Mouse (Mus musculus): ENCODE measurements at regions not wholly inside any gene's neighbourhood (a gene's known extent, or its start where the extent isn't known, plus 50 kb on each side); places are given as distances from the start of the nearest gene placed in this dataset.

- Histone ChIP-seq H3K27me3 (replicated peaks) (peaks cover 51% of the 10 kb centered on the region), H3K4me3 (no peak overlapping the region), H3K36me3 (no peaks in the 10 kb centered on the region), H3K9ac (no peak overlapping the region), H3K4me2 (no peak overlapping the region), H3K9me3 (replicated peaks) (peaks cover 6% of the 10 kb centered on the region; the same call in 1 of the 2 replicates), H3K4me1 (replicated peaks) (no peaks in the 10 kb centered on the region), H3K27ac (ENCODE audit: poor library complexity, severe bottlenecking) (no peak overlapping the region)
- ATAC-seq (ENCODE audit: insufficient number of reproducible peaks, low FRiP score), result no peak
- WGBS, result 85% methylated on average over 5 of the region's 5 CpGs
Observed at GRCm38 (mm10) chr9:61021810-61022209, 227.5 kb downstream of the Uaca start.

DNA sequence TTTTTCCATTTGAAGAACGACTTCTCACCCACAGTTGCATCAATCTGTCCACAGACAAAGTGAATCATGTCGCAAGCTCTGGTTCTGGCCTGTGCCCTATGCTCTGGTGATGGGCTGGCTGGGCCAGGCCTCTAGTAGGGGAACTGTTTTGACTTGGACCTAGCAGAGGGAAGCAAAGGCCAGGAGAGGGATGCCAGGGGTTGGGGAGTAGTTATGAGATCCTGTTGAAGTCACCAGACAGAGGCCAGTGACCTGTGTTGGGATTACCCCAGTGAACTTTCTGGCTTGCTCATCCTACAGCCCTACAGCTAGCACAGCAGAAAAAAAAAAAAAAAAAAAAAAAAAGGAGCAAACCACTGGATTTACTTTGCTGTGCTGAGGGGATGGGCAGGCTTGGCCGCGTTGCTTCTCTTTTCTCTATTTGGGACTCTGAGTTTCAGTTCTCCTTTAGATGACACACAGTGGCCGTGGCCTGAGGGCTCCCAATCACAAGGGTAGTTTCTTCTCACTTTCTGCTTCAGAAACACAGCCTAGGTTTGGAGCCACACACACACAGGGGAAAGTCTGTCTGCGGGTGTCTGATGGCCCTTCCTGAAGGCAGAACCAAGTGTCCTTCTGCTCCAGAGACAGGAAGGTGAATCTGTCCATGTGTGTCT, 228.2 kb downstream of the Uaca start:
- ATAC-seq (ENCODE audit: insufficient number of reproducible peaks, low FRiP score), result no peak
- H3K36me3 ChIP-seq, result no peaks in the 10 kb centered on the region
- H3K27me3 ChIP-seq (replicated peaks), result peaks cover 56% of the 10 kb centered on the region
- 83% methylated on average over 6 of the region's 6 CpGs for WGBS
- H3K9me3 ChIP-seq (replicated peaks), result peaks cover 6% of the 10 kb centered on the region; the same call in 1 of the 2 replicates
- H3K9ac ChIP-seq, result no peak overlapping the region
- no peaks in the 10 kb centered on the region for H3K4me1 ChIP-seq (replicated peaks)
- no peak overlapping the region for H3K4me3 ChIP-seq
- no peak overlapping the region for H3K4me2 ChIP-seq
- no peak overlapping the region for H3K27ac ChIP-seq (ENCODE audit: poor library complexity, severe bottlenecking)

DNA sequence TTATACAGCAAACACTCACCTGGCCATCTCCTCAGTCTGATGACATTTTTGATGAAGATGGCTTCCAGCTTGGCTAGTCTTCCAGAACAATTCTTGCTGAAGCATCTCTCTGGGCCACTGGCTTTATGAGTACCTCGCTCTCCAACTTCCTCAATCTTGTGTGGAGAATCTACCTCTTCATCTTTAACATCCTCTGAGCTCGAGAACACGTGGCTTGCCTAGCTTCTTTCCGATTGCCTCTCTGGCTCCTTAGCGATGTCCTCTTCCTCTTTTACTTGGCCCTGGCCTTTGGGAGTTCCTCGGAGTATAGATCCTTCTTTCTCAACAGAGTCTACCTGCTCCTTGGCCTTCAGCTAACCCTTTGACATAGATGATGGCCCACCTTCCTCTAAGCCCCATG, 231.0 kb downstream of the Uaca start:
- ATAC-seq (ENCODE audit: insufficient number of reproducible peaks, low FRiP score), result no peak
- 78% methylated on average over 6 of the region's 6 CpGs for WGBS
- Histone ChIP-seq H3K9me3 (replicated peaks) (peaks cover 6% of the 10 kb centered on the region; the same call in 1 of the 2 replicates), H3K4me1 (replicated peaks) (no peaks in the 10 kb centered on the region), H3K4me3 (no peak overlapping the region), H3K27me3 (replicated peaks) (peaks cover 60% of the 10 kb centered on the region), H3K27ac (ENCODE audit: poor library complexity, severe bottlenecking) (no peak overlapping the region), H3K9ac (no peak overlapping the region), H3K36me3 (no peaks in the 10 kb centered on the region), H3K4me2 (no peak overlapping the region)

DNA sequence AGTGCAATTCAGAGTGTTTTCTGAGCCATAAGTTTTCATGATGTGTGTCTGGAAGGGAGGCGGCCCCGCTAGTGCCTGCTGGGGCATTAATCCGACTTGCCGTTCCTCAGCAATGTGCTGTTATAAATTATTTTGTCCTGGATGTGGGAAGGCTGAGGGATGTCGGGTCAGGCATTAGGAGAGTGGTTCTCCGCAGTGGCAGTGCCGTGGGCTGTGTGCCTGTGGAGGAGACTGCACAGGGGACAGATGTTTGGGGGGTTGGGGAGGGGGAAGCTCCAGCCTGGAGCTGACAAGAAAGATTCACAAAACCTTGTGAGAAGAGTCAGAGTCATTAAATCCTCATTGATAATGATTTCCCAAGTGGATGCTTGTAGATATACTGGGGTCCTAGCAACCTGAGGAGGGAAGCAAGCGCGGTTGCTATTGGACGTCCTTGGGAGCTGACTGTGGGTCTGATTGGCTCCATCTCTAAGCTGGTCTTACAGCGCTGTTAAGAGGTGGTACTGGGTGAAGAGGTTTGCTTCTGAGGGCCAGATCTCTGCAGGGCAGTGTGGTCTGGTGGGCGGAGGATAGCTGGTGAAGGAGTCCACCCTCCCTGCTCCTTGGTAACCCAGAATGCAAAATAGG, 234.5 kb downstream of the Uaca start:
- Histone ChIP-seq H3K4me3 (no peak overlapping the region), H3K4me1 (replicated peaks) (no peaks in the 10 kb centered on the region), H3K4me2 (no peak overlapping the region), H3K36me3 (no peaks in the 10 kb centered on the region), H3K27ac (ENCODE audit: poor library complexity, severe bottlenecking) (no peak overlapping the region), H3K27me3 (replicated peaks) (peaks cover 59% of the 10 kb centered on the region), H3K9ac (no peak overlapping the region), H3K9me3 (replicated peaks) (no peaks in the 10 kb centered on the region)
- no peak for ATAC-seq (ENCODE audit: insufficient number of reproducible peaks, low FRiP score)
- WGBS, result 72% methylated on average over 12 of the region's 12 CpGs

GRCm38 (mm10) chr9:61031699-61032447, 237.5 kb downstream of the Uaca start:
- Histone ChIP-seq H3K4me1 (replicated peaks) (no peaks in the 10 kb centered on the region), H3K9ac (no peak overlapping the region), H3K4me3 (no peak overlapping the region), H3K4me2 (no peak overlapping the region), H3K36me3 (no peaks in the 10 kb centered on the region), H3K9me3 (replicated peaks) (no peaks in the 10 kb centered on the region), H3K27me3 (replicated peaks) (peaks cover 53% of the 10 kb centered on the region), H3K27ac (ENCODE audit: poor library complexity, severe bottlenecking) (no peak overlapping the region)
- WGBS, result 64% methylated on average over 26 of the region's 26 CpGs
- ATAC-seq (ENCODE audit: insufficient number of reproducible peaks, low FRiP score), result no peak

- no peak for ATAC-seq (ENCODE audit: insufficient number of reproducible peaks, low FRiP score)
- WGBS, result 70% methylated on average over 23 of the region's 23 CpGs
- no peak overlapping the region for H3K9ac ChIP-seq
- no peak overlapping the region for H3K4me3 ChIP-seq
- H3K27me3 ChIP-seq (replicated peaks), result peaks cover 56% of the 10 kb centered on the region
- H3K4me1 ChIP-seq (replicated peaks), result no peaks in the 10 kb centered on the region
- no peaks in the 10 kb centered on the region for H3K9me3 ChIP-seq (replicated peaks)
- H3K4me2 ChIP-seq, result no peak overlapping the region
- H3K36me3 ChIP-seq, result no peaks in the 10 kb centered on the region
- no peak overlapping the region for H3K27ac ChIP-seq (ENCODE audit: poor library complexity, severe bottlenecking)
Observed at GRCm38 (mm10) chr9:61032448-61033433, 238.4 kb downstream of the Uaca start.

DNA sequence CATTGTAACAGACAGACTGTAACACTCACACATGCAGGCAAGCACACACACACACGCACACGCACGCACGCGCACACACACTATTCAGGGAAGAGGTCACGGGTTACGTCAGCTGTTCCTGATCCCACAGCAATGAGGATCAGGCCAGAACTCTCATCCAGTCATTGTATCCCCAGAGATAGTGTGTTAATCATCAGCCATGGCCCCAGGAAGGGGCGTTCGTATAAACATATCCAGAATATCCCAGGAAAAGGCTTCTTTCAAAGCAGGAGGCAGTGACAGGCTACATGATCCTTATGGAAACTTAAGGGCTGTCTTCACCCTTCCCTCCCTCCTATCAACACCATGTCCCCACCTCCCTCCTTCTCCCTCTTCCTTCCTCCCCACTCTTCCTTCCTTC, 239.3 kb downstream of the Uaca start:
- Histone ChIP-seq H3K9me3 (replicated peaks) (no peaks in the 10 kb centered on the region), H3K9ac (no peak overlapping the region), H3K36me3 (no peaks in the 10 kb centered on the region), H3K4me1 (replicated peaks) (no peaks in the 10 kb centered on the region), H3K4me2 (no peak overlapping the region), H3K4me3 (no peak overlapping the region), H3K27ac (ENCODE audit: poor library complexity, severe bottlenecking) (no peak overlapping the region), H3K27me3 (replicated peaks) (peaks cover 61% of the 10 kb centered on the region)
- no peak for ATAC-seq (ENCODE audit: insufficient number of reproducible peaks, low FRiP score)
- 63% methylated on average over 9 of the region's 9 CpGs for WGBS

GRCm38 (mm10) chr9:61042063-61042462, 247.7 kb downstream of the Uaca start:
- Histone ChIP-seq H3K27ac (ENCODE audit: poor library complexity, severe bottlenecking) (no peak overlapping the region), H3K27me3 (replicated peaks) (peaks cover 56% of the 10 kb centered on the region), H3K4me2 (no peak overlapping the region), H3K9ac (no peak overlapping the region), H3K4me3 (no peak overlapping the region), H3K9me3 (replicated peaks) (no peaks in the 10 kb centered on the region; the same call in 1 of the 2 replicates), H3K36me3 (no peaks in the 10 kb centered on the region), H3K4me1 (replicated peaks) (no peaks in the 10 kb centered on the region)
- ATAC-seq (ENCODE audit: insufficient number of reproducible peaks, low FRiP score), result no peak
- WGBS, result 63% methylated on average over 2 of the region's 2 CpGs

DNA sequence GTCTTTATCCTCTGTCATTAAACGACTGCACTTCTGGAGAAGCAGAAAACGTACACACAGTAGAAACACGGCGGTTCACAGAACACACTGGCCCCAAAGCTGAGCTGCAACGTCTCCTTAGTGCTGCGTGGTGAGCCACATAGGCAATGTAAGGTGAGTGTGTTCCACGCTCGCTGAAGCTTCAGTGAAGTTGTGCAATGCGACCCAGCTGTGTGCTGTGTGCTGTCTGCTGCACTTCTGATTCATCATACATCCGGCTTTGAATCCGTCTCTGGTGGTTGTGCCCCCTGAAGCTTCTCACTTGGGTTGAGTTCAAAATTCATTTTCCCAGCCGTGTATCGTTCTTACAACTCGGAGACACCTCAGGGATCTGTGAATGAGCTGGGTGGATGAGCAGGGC, 250.6 kb downstream of the Uaca start:
- no peak for ATAC-seq (ENCODE audit: insufficient number of reproducible peaks, low FRiP score)
- WGBS, result 85% methylated on average over 14 of the region's 14 CpGs
- H3K9ac ChIP-seq, result no peak overlapping the region
- H3K27ac ChIP-seq (ENCODE audit: poor library complexity, severe bottlenecking), result no peak overlapping the region
- H3K4me1 ChIP-seq (replicated peaks), result no peaks in the 10 kb centered on the region; the same call in 1 of the 2 replicates
- peaks cover 57% of the 10 kb centered on the region for H3K27me3 ChIP-seq (replicated peaks)
- no peaks in the 10 kb centered on the region for H3K36me3 ChIP-seq
- H3K4me3 ChIP-seq, result no peak overlapping the region
- H3K9me3 ChIP-seq (replicated peaks), result no peaks in the 10 kb centered on the region; the same call in 1 of the 2 replicates
- no peak overlapping the region for H3K4me2 ChIP-seq

GRCm38 (mm10) chr9:61046517-61046916, 252.2 kb downstream of the Uaca start:
- no peak for ATAC-seq (ENCODE audit: insufficient number of reproducible peaks, low FRiP score)
- H3K9me3 ChIP-seq (replicated peaks), result peaks cover 3% of the 10 kb centered on the region; the same call in 1 of the 2 replicates
- no peak overlapping the region for H3K9ac ChIP-seq
- WGBS, result 24% methylated on average over 7 of the region's 7 CpGs
- no peaks in the 10 kb centered on the region for H3K36me3 ChIP-seq
- no peaks in the 10 kb centered on the region; the same call in 1 of the 2 replicates for H3K4me1 ChIP-seq (replicated peaks)
- H3K4me2 ChIP-seq, result no peak overlapping the region
- no peak overlapping the region for H3K27ac ChIP-seq (ENCODE audit: poor library complexity, severe bottlenecking)
- H3K27me3 ChIP-seq (replicated peaks), result peaks cover 55% of the 10 kb centered on the region
- no peak overlapping the region for H3K4me3 ChIP-seq

All from heart, embryonic 12.5 days (tissue).